Mouse (Mus musculus): ENCODE measurements around the gene Spsb4. TPM values are rescaled to one million over a fixed set of nuclear protein-coding genes. Genes with fewer than 3 reads are reported as not detected.

Spsb4 gene
- 10 to 100 TPM in 1 of 2 experiments, 1 to 10 TPM in 1; 8.7 to 11.6 TPM for total RNA-seq (2021)

DNA sequence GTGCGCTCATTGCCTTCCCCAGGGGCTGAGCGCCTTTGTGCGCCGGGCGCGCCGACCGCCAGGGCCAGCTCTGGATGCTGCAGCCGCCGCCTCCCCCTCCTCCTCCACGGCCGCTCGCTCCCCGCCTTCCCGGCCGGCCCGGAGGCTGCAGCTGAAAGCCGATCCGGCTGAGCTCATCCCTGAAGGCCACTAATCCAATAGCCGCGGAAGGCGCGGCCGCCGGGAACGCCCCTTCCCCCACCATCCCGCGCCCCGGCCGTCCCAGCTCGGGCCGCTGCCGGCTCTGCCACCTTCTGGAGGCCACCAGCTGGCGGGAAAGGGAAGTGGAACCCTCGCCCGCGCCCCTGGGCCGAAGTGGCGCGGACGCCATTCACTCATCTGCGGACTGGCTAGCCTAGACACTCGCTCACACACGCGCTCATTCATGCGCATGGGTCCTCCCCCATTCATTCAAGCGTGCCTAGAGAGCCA lies at the start of gene Spsb4:
TSS of gene Spsb4 (minus strand) at position 167 of the 471 bp plus-strand sequence.
- intact Hi-C loops (cut with DNase I): loop anchor here (5.0 kb wide), 2 partner anchors 49 to 56 kb away; no protein-coding TSS in a partner anchor
- DNase-seq (ENCODE audit: extremely low spot score in 1 of 2, low spot score in 2 of 2): peak; percentile 69 to 88

DNA sequence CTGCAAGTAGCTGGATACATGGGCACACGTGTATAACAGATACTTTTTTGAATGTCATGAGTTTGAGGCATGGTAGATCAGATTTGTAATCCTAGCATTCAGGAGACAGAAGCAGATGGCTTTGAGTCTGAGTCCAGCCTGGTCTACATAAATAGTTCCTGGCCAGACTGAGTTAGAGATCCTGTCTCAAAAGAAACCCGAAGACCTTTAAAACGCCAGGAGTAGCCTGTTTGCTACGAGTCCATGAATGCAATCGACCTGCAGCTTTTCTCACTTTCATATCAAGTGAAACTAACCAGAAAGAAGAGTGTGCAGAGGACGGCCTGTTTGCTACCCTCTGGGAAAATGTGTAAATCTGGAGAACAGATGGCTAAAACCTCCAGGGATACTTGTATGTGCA lies 49.1 kb upstream of the Spsb4 start:
- no peak for DNase-seq (ENCODE audit: extremely low spot score in 1 of 2, low spot score in 2 of 2)
- intact Hi-C loops (cut with DNase I): loop anchor here (2.0 to 5.0 kb wide), 3 partner anchors 50 to 151 kb away; partner anchors contain the start of gene Spsb4

DNA sequence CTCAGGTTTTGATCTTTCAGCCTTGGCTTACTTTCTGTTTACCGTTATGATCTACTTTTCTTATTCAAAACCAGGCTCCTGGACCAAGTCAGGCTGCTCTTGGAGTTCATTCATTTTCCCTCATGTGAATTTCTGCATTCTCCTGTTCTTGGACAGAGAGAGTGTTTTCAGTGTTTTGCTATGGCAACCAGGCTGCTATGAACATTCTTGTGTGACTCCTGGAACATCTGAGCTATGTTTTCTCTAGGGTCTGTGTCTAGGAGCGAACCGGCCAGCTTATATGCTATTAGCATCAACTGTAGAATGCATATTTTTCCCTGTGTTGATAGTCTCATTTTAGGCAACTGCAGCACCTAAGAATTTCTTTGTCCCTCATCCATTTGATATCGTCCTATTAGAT lies 47.2 kb upstream of the Spsb4 start:
- intact Hi-C loops (cut with DNase I): loop anchor here (5.0 kb wide), 1 partner anchor 49 kb away; the partner anchor contains the start of gene Spsb4
- no peak for DNase-seq (ENCODE audit: extremely low spot score in 1 of 2, low spot score in 2 of 2)

DNA sequence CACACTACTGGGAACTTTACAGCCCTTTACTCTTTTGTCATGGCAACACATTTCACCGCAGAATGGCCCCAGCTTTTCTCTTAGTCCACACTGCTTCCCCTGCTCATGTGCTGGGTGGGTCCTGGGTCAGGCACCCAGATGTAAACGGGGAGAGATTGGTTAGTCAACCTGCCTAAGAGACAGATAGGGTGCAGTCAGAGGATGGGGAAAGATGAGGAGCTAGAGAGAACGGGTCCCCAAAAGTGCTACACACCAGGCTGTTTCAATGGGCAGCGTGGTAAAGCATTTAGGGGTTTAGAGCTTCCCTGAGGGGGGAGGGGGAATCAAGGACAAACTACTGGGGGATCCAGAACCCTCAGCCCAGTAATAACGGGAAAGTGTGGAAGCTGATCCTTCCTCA lies 46.6 kb upstream of the Spsb4 start:
- intact Hi-C loops (cut with DNase I): loop anchor here (5.0 kb wide), 1 partner anchor 48 kb away; the partner anchor contains the start of gene Spsb4
- DNase-seq (ENCODE audit: extremely low spot score in 1 of 2, low spot score in 2 of 2): no peak

DNA sequence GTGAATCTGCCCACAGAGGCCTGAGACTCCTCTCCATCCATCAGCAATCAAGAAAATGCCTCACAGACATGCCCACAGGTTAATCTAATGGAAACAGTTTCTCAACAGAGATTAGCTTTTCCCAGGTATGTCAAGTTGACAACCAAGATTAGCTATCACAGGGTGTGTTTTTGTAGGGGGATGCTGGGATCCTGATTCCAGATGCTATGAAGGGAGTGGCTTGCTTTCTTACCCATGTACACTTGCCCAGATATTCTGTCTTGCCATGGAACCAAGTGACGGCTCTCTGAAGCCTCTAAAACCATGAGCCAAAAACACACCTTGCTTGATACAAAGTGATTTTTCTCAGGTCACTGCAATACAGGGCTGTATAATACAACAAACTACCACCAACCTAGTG lies 45.5 kb upstream of the Spsb4 start:
- intact Hi-C loops (cut with DNase I): no loop called here
- DNase-seq (ENCODE audit: extremely low spot score in 1 of 2, low spot score in 2 of 2): no peak

DNA sequence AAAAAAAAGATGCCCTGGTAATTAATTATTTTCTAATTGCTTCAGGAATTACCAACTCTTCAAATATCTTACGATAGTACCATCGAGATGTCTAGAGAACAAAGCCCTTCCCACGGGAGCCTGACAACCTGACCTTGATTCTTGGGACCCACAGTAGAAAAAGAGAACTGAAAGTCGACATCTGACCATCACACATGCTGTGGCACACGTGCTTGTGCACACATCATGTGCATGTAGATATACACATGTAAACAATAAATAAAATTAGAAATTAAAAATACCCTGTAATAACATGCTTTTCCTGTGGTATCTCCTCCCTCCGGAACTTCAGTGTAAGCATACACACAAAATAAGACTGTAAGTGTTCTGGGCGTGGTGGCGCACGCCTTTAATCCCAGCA lies 43.1 kb upstream of the Spsb4 start:
- intact Hi-C loops (cut with DNase I): no loop called here
- DNase-seq (ENCODE audit: extremely low spot score in 1 of 2, low spot score in 2 of 2): no peak

DNA sequence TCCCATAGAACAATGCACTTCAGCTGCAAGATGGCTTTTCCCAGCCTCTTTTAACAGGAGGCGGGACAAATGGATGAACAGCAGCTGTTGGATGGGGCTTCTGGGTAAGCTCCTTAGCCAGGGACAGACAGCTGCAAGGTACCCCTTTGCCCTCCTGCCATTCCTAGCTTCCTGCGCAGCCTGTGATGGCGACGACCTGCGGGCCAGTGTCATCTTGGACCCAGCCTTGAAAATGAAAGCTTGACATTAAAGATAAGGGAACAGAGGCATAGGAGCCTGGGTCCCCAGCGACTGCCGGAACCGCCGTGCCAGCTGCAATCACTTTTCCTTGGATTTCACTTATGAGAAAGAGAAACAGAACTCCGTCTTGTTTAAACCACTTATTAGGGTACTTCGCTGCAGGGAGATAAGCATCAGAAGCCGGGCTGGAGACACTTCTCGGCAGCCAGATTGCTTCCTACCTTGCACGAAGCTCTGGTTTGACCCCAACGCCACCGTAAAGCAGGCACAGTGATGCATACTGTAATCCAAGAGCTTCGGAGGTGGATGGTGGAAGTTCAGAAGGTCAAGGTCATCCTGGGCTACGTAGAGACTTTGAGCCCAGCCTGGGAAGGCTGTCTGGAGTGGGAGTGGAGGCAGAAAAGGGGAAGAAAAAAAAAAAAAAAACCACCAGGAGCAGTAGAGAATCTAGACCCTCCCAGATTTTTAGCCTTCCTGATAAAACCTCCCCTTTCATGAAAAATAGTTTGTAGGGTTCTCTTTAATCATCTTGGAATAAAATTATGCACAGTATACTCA lies 38.1 kb upstream of the Spsb4 start:
- intact Hi-C loops (cut with DNase I): no loop called here
- DNase-seq (ENCODE audit: extremely low spot score in 1 of 2, low spot score in 2 of 2): no peak

DNA sequence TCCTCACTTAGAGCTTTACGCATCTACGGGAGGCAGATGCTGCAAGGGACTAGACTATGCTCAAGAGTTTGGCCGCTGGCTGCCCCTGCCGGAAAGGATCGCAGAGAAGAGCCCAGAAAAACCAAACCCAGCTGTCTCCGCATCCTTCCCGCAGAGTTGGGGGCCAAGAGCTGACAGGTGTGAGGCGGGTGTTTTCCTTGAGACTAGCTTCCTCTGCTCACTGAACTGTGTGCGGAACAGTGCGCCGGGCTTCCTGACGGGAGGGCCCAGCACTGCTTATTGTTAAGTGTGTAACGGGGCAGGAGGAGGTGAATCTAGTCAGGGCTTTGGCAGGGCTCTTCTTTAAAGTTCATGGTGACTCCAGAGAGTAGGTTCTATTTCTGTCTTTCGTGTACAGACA lies 37.3 kb upstream of the Spsb4 start:
- intact Hi-C loops (cut with DNase I): no loop called here
- DNase-seq (ENCODE audit: extremely low spot score in 1 of 2, low spot score in 2 of 2): no peak

DNA sequence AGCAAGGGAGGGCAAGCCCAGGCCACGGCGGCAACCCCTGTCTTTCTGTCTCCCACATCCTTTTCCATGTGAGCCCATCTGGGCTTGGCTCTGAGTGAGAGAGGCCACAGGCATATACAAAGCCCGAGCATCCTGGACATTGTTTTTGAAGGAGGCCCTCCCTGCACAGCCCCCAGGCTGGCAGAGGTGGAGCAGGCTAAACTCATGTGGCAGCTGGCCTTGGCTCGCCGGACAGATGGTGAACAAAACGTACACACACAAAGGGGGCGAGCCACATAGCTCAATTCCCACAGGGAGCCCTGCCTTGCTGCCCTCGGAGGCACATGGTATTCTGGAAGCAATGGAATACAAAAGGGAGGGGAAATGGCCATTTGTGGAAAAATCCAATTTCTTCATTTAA lies 32.5 kb upstream of the Spsb4 start:
- intact Hi-C loops (cut with DNase I): no loop called here
- no peak for DNase-seq (ENCODE audit: extremely low spot score in 1 of 2, low spot score in 2 of 2)

DNA sequence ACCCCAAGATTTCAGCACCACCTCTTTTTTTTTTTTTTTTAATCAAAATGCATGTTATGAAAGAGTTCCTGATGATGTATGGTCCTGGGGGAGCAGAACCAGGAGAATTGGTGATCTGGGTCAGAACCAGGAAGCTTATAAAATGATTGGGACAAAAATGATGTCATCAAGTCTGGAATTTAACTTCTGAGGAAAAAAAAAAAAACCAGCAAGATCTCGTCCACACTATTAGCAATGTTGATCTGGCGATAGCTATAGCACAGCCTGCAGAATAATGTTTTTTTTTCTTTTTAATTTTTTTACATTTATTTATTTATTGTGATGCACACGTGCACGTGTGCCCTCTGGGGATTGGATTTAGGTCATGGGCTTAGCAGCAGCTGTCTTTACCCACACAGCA lies 27.6 kb upstream of the Spsb4 start:
- intact Hi-C loops (cut with DNase I): no loop called here
- no peak for DNase-seq (ENCODE audit: extremely low spot score in 1 of 2, low spot score in 2 of 2)

DNA sequence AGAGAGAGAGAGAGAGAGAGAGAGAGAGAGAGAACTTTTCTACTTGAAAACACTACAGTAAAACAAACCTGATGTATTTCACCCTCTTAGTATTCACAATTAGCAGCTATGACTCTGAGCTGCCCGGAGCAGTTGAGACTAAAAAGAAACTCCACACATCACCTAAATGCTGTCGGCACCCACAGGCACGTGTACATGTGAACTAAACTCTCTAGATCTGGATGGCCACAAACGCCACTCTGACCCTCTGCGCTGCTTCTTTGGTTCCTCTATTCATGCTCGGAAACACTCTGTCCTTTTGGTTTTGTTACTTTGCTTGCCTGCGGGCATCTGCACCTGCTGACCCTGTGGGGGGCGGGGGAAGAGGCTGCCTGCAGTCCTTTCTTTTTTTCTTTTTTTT lies 23.0 kb upstream of the Spsb4 start:
- DNase-seq (ENCODE audit: extremely low spot score in 1 of 2, low spot score in 2 of 2): no peak
- intact Hi-C loops (cut with DNase I): no loop called here

DNA sequence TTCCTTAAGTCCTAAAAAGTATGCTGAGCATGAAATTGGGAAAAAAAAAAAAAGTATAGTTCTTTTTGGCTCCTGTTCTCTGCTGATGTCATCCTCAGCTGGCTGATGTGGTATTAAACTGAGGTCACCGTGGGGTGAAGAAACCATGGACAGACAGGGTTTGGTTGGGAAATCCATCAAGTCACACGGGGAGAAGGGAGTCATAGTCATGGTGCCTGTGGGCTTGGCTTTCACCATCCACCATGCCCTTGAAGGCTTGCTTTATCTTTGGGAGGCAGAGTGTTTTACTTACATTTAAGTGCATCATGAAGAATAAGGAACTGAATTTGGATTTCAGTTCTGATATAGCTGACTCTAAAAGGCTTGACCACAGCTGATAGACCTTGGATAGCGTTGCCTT lies 19.4 kb upstream of the Spsb4 start:
- DNase-seq (ENCODE audit: extremely low spot score in 1 of 2, low spot score in 2 of 2): no peak
- intact Hi-C loops (cut with DNase I): no loop called here

DNA sequence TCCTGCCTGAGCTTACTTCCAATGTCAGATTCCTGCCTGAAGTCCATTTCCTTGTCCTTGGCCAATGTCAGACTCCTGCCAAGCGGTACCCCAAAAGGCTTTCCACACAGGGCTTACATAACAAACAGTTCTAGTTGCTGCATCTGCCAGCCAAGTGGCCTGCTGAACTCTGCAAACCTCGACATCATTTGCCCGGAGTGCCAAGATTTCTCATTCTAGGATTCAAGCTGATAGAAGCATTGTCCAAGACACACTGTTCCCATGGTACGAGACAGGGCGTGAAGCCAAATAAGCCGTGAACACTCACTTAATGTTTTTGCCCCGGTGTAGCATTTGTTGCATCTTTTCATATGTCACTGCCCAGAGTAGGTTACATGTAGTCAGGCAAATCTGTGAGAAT lies 18.0 kb upstream of the Spsb4 start:
- no peak for DNase-seq (ENCODE audit: extremely low spot score in 1 of 2, low spot score in 2 of 2)
- intact Hi-C loops (cut with DNase I): no loop called here

DNA sequence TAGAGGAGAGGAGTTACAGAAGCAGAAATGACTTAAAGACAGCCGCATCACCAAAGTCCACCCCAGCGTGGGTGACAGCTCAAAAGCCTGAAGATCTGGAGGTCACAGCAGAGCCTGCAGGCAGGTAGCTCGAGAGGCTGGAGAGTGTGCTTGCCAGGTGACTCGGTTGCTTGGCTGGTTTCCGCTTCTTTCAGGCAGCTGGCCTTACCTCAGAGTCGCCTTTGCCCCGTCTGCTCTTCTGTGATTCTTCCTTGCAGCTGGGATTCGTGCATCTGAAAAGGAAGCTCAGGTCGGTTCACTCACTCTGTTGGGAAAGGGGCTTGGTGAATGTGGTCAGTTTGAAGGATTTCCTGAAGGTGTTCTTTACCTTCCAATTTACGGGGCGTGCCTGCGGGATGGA lies 8.7 kb upstream of the Spsb4 start:
- intact Hi-C loops (cut with DNase I): no loop called here
- DNase-seq (ENCODE audit: extremely low spot score in 1 of 2, low spot score in 2 of 2): no peak

DNA sequence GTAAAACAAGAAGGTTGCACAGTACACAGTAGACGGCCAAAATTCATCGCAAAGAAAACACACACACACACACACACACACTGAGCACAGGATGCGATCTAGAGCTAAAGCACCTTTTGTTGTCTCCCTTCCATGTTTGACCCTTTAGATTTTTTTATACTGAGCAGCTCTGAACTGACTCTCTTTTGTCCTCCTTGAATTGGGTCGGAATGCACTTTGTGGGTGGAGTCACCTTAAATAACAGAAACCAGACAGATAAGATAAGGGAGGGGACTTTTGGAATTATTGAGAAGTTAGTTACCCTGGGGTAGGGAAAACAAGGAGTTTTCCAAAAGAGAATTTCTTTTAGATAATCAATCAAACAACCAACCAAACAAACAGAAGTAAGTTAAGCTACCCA lies 7.4 kb upstream of the Spsb4 start:
- no peak for DNase-seq (ENCODE audit: extremely low spot score in 1 of 2, low spot score in 2 of 2)
- intact Hi-C loops (cut with DNase I): no loop called here

DNA sequence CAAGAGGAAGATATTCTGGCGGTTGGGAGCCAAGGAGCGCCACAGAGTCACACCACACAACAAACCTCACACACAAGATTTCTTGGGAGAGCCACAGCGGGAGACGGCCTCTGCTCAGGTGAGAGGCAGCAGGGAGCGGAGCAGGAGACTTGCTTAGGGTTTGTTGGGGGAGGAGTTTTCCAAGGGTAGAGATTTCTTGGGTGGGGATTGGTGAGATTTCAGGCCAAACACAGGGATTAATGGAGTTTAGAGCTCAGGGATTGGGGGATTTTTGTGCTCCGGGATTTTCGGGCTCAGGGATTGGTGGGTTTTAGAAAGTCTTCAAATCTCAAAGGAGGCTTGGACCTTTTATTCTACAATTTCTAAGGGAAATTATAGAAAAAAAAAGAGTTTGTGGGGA lies 5.8 kb upstream of the Spsb4 start:
- no peak for DNase-seq (ENCODE audit: extremely low spot score in 1 of 2, low spot score in 2 of 2)
- intact Hi-C loops (cut with DNase I): no loop called here

DNA sequence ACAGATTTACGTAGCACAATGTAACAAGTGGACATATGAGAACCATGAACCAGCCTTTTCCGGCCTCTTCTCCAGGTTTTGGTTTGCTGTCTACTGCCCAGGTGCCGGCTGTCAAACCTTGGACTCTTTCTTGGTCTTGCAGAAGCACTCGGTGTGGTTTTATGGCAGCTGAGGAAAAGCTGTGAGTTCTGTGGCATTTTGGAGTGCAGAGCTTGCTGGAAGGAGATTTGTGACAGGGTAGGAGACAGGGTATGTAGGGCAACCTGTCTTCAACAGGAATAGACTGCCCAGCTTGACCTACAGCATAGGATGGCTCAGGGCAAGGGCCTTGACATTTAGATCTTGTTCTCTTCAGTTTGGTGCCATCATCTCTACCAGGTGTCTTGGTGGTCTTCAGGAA lies 4.3 kb upstream of the Spsb4 start:
- intact Hi-C loops (cut with DNase I): no loop called here

DNA sequence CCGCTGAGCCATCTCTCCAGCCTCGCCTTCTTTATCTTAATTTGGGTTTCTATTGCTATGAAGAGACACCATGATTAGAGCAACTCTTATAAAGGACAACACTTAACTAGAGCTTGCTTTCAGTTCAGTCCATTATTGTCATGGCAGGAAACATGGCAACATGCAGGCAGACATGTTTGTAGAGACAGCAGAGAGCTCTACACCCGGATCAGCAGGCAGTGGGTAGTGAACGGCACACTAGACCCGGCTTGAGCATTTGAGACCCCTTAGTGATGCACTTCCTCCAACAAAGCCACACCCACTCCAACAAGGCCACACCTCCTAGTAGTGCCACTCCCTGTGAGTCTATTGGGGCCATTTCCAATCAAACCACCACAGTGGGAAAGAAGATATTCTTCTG lies 3.7 kb upstream of the Spsb4 start:
- DNase-seq (ENCODE audit: extremely low spot score in 1 of 2, low spot score in 2 of 2): no peak

More for the DNA sequence above, 4.3 kb upstream of the Spsb4 start:
- DNase-seq (ENCODE audit: extremely low spot score in 1 of 2, low spot score in 2 of 2): no peak

DNA sequence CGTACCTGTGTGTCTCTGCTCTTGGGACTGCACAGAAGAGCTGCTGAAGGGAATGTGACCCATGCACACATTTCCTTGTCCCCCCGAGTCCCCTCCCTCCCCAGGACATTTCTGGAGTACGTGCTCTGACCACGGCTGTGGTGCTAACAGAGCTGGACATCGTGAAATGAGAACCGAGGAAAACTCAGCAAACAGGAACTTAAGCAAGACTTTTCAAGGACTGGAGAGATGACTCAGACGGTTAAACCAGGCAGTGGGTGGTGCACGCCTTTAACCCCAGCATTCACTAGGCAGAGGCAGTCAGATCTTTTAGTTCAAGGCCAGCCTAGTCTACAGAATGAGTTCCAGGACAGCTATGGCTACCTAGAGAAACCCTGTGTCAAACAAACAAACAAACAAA lies 1.5 kb upstream of the Spsb4 start:
- intact Hi-C loops (cut with DNase I): no loop called here
- DNase-seq (ENCODE audit: extremely low spot score in 1 of 2, low spot score in 2 of 2): no peak

More for the DNA sequence above, 3.7 kb upstream of the Spsb4 start:
- intact Hi-C loops (cut with DNase I): no loop called here

DNA sequence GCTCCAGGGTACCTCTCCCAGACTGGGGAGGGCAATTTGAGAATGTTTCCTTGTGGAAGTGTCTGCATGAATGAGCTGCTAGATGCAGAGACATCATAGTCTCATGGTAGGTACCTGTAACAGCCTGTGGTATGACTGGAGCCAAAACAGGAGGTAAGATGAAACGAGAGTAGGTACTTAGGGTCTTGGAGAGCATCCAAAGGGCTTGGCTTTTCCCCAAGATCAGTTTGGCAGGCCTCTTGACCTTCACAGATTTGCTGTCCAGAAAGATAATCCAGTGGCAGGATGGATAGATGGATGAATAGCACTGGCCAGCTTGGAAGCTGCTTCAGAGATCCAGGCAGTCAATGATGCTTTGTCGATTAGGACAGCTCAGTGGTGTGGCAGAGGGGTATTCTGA lies 1.0 kb upstream of the Spsb4 start:
- intact Hi-C loops (cut with DNase I): loop anchor here (5.0 kb wide), 2 partner anchors 48 to 57 kb away; no protein-coding TSS in a partner anchor
- DNase-seq (ENCODE audit: extremely low spot score in 1 of 2, low spot score in 2 of 2): no peak
